Mouse (Mus musculus) gastrocnemius, adult 8-10 months (tissue): ENCODE data around the gene Dhps. TPM values are rescaled to one million over a fixed set of nuclear protein-coding genes. Genes with fewer than 3 reads are reported as not detected.
"Not testable (repeated sequence)": the region's sequence is repeated elsewhere in the genome, so short reads cannot be mapped to it uniquely, and the experiment has no call there.

Experiments used
- DNase-seq, 2 experiments: peaks; one replicate each; pipeline ENCODE4 v3.0.0; 2022; ENCODE audit warnings: low spot score in 2 of 2
- microRNA-seq: library from miRNA; unstranded; fragments of <30 nt; microRNA quantifications from one replicate; pipeline ENCODE4 v1.2.0, GENCODE M21; 2022
- total RNA-seq, 4 experiments: library from RNA; stranded (reverse); gene quantifications; 2 replicates each; pipeline ENCODE4 v1.2.4; 2022

Gene Dhps
- total RNA-seq, 4 experiments from 2014 or later = 34.1 to 38.9 (median 36.0) TPM

DNA sequence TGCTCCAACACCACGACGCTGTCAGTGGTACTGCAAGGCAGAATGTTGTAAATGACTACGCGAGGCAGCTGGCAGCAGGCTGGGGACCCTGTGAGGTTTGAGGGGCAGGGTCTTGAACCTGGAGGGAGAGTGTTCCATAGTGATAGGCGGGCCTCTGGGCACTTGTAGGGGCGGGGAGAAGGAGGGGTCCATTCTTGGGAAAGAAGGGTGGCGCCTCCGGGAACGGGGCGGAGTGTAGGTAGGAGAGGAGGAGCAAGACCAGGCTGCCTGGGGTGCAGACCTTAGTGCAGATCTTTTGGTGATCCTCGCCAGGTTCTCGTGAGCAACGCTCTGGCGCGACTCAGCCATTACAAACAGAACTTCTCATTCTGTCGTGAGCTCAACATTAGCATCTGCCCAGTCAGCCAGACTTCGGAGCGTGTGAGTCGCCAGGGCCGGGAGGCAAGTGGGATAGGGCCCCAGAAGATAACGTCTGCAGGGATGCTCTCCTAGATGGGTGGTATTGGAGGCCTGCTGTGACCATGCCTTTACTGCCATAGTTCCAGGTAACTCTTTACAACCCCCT lies 20.1 kb downstream of the Dhps start:
- no peak for DNase-seq

DNA sequence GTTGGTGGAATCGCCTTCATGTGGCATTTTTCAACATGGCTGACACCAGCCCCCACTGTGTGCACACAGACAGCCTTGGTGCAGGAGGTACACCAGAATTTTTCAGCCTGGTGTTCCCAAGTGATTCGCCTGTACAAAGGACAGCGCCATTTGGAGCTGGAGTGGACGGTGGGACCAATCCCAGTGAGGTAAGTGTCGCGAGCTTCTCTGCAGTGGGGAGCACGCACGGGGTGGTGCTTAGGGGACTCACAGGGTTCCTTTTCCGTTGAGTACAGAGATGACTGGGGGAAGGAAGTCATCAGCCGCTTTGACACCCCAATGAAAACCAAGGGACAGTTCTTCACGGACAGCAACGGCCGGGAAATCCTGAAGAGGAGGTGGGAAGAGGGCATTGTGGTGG lies 23.5 kb downstream of the Dhps start:
- no peak for DNase-seq

DNA sequence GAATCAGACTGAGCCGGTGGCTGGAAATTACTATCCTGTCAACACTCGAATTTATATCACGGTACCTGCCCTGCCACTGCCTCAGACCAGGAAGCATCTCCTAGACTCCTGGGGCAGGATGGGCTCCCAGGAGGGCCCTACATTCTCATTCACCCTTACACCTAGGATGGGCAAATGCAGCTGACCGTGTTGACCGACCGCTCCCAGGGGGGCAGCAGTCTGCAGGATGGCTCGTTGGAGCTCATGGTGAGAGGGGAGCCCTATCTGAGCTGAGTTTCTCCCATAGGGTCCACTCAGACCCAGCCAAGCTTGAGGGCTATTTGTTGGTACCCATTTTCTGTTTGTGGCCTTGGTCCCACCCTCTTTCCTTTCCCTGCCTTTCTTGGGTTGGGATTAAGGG lies 24.0 kb downstream of the Dhps start:
- no peak for DNase-seq

DNA sequence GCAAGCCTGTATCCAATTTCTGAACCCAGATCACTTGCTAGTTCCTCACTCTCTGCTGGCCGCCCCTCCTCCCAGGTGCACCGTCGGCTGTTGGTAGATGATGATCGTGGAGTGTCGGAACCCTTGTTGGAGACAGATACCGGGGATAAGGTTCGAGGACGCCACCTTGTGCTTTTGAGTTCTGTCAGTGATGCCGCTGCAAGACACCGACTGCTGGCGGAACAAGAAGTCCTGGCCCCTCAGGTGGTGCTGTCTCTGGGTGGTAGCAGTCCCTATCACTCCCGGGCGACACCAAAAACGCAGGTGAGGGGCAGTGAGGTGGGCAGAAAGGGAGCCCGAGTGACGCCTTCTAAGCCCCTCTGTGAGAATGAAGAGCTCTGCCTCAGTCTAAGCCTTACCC lies 24.6 kb downstream of the Dhps start:
- no peak for DNase-seq

DNA sequence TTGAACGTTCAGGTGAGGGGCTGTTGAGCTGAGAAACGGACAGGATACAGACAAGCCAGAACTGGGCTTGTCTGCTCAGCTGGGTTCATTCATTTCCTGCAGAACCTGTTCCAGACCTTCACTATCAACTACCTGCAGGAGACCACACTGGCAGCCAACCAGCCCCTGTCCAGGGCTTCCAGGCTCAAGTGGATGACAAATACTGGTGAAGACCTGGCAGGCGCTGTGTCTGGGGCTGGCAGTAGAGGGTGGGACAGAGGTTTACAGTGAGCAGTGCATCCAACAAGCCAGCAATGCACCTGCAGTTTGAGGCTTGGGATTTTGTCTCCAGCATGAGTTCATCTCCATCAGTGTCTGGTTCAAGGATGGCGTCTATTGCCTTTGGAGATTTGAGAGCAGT lies 25.3 kb downstream of the Dhps start:
- no peak for DNase-seq

DNA sequence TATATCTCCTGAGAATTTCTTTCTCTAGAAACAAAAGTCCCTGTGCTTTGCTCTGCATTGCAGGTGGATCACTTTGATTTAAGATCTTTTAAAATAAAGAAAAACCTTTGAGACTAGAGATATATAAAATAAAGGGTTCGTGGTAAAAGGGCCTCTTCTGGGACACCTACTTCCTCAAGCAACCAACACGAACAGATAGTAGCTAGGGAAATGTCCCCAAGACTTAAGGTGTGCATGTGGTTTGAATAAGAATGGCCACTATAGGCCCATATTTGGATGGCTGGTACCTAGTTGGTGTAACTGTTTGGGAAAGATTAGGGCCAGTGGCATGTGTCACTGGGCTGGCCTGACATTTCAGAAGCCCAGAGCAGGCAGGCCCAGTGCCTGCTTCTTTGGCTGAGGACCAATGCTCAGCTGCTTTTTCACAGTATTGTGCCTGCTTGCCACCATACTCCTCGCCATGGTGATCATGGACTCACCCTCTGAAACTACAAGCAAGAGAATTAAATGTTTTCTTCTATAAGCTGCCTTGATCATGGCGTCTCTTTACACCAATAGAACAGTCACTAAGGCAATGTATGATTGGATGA lies 28.6 kb downstream of the Dhps start:
- no peak for DNase-seq

DNA sequence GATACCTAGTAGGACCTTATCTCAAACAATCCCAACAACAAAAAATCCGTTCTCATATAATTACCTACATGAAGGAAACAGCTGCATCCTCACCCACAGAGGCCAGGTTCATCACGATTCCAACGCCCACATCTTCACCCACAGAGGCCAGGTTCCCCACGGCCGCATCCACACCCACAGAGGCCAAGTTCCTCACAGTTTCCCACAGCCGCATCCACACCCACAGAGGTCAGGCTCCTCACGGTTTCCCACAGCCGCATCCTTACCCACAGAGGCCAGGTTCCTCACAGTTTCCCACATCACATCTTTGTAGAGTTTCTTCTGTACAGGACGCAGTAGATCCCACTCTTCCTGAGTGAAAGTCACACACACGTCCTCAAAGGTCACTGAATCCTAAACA lies 41.7 kb downstream of the Dhps start:
- no peak for DNase-seq

DNA sequence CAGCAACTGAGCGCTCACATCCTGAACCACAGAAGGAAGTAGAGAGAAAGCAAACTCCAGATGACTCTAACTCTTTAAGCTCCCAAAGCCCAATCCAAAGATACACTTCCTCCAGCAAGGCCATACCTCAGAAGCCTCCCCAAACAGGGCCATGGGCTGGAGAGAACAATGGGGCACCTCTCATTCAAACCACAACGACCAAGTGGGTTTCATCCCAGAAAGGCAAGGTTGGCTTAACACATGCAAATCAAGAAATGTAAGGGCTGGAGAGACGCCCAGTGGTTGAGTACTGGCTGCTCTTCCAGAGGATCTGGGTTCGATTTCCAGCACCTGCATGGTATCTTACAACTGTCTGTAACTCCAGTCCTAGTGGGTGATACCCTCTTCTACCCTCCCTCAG lies 43.9 kb downstream of the Dhps start:
- no peak for DNase-seq

DNA sequence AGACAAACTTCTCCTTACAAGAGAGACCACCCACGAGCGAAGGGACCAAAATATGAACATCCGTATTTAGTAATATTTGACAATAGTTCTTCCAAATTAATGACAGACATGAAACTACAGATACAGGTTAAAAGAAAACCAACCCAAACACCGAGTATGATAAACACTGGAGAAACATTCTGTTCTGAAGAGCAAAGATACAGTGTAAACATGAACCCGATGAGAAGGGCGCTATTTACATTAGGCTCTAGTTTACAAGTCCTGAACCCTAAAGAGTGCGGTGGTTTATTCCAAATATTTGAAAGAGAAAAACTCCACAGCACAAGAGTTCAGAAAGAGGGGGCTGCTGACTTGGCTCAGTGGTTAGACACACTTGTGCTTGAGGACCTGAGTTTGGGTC lies 45.4 kb downstream of the Dhps start:
- no peak for DNase-seq

DNA sequence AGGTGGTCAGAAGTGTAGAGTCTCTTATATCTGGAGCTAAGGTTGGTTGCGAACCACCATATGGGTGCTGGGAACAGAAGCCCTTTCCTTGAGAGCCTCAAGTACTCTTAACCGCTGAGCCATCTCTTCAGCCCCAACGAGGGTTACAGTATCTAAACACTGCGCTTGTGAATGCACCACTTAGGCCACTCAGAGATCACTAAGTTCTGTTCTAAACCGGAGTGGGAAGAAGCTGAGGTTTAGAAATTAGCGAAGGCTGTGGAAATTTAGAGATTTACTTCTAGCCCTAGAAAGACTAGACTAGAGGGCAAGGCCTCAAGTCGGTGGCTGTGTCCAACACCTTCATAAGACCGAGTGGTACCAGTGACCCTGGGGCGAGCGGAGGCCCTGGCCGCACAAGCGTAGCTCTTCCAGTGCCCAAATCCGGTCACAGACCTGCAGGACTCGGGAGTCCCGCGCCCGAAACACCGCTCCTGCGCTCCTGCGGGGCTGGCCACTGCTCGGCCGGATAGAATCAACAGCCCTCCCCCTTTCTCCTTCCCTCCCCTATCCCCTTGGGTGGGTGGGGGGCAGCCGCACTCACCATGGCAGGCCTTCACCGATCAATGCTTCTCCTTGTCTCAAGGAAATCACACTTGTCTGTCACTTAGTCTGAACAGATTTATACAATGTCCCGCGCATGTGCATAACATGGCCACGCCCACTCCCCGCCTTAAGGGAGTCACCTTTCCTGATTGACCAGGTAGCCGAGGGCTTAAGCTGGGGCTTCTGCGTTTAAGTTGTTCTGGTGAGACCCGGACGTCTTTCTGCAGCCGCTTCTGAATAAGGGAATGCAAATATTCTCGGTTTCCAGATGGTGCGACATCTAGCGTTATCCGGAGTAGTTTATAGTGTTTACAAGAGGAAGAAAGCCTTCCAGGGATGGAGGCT lies 47.8 kb downstream of the Dhps start:
- DNase-seq = peak; percentile 47 to 59

DNA sequence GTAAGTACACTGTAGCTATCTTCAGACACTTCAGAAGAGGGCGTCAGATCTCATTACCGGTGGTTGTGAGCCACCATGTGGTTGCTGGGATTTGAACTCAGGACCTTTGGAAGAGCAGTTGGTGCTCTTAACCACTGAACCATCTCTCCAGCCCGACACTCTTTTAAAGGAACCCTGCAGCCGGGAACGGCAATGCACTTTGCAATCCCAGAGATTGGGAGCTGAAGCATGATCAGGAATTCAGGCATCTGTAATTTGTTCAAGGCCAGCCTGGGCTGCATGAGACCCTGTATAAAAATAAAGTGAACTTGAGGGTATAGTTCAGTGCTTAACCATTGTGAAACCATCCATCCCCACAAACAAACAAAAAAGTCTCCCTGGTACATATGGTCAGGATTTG lies 48.7 kb downstream of the Dhps start:
- DNase-seq = not testable (repeated sequence)

DNA sequence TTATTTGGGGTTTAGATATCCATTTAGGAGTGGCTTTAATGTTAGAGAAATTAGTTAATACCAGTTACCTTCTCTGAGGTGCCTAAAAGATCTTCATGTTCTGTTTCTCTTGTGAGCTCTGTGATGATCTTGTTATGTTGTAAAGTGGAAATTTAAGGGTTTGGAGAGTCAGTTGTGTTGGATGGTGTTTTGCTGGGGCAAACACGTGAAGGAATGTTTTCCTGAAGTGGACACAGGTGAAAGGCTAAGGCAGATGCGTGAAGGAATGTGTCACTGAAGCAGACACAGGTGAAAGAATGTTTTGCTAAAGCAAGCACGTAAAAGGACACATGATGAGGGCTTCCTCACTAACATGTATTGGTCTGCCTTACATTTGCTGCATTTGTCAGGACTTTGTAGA lies 51.4 kb downstream of the Dhps start, which contains the start of gene Zfp791:
Zfp791 (minus strand) TSS at position 101 of the 400 bp plus-strand sequence.
- no peak for DNase-seq

DNA sequence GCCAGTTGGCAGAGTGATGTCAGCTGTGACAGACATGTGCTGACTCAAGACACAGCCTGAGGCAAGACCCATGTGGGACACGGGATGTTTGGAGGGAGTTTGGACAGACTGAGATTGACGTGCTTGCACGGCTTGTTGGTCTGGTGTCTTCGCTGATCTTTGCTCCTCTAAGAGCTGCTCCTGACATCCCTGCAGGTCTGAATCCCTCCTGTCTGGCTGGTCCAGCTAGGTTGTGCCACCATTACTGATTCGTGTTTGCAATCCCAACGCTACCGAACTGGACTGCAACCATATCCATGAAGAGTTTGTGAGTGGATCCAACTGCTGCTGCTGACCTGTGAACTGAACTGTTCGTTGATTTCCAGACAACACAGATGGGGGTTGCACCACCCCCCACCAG lies 52.1 kb downstream of the Dhps start:
- DNase-seq = no peak

Small RNA genes within 50 kb of the gene (microRNA-seq; reads per million reads assigned to microRNA genes)
- gene Gm23388 (not detected), gene Mir7070 (not detected)

Other genes with a start within 250 kb of the Dhps start
- 10 to 100 TPM in 3 of 4 experiments, 1 to 10 TPM in 1; 7.8 to 12.9 (median 12.2) TPM for gene Dand5, start 248.9 kb upstream of the Dhps start, total RNA-seq
- 10 to 100 TPM; 18.6 to 23.2 (median 20.8) TPM for gene Gadd45gip1, start 240.2 kb upstream of the Dhps start, total RNA-seq
- 100 to 1,000 TPM; 168 to 185 (median 180) TPM for gene Rad23a, start 231.1 kb upstream of the Dhps start, total RNA-seq
- gene Calr, start 224.8 kb upstream of the Dhps start, total RNA-seq = 100 to 1,000 TPM; 148 to 197 (median 154) TPM
- gene Farsa, start 214.8 kb upstream of the Dhps start, total RNA-seq = 10 to 100 TPM; 19.2 to 28.8 (median 24.5) TPM
- gene Syce2, start 199.6 kb upstream of the Dhps start, total RNA-seq = 1 to 10 TPM in 2 of 4 experiments, under 1 TPM in 2; 0.82 to 2.5 (median 1.5) TPM
- gene Gcdh, start 177.8 kb upstream of the Dhps start, total RNA-seq = 10 to 100 TPM; 29.4 to 43.6 (median 36.2) TPM
- gene Klf1, start 169.8 kb upstream of the Dhps start, total RNA-seq = not detected
- gene Dnase2a, start 163.2 kb upstream of the Dhps start, total RNA-seq = 1 to 10 TPM; 3.7 to 8.0 (median 6.1) TPM
- gene Mast1, start 134.4 kb upstream of the Dhps start, total RNA-seq = under 1 TPM in 1 of 4 experiments, not detected in 3; 0.07 TPM
- gene Rtbdn, start 124.8 kb upstream of the Dhps start, total RNA-seq = not detected
- 1 to 10 TPM in 1 of 4 experiments, not detected in 3; 1.1 TPM for gene Gm49661, start 102.3 kb upstream of the Dhps start, total RNA-seq
- gene Prdx2, start 102.2 kb upstream of the Dhps start, total RNA-seq = 100 to 1,000 TPM; 173 to 193 (median 187) TPM
- gene Rnaseh2a, start 102.0 kb upstream of the Dhps start, total RNA-seq = 10 to 100 TPM; 20.4 to 26.5 (median 23.9) TPM
- 1 to 10 TPM; 5.9 to 9.6 (median 7.5) TPM for gene Junb, start 93.0 kb upstream of the Dhps start, total RNA-seq
- 1 to 10 TPM; 2.0 to 3.1 (median 2.6) TPM for gene Hook2, start 81.2 kb upstream of the Dhps start, total RNA-seq
- not detected for gene Best2, start 57.2 kb upstream of the Dhps start, total RNA-seq
- gene Asna1, start 46.5 kb upstream of the Dhps start, total RNA-seq = 10 to 100 TPM; 57.1 to 67.3 (median 58.8) TPM
- 10 to 100 TPM; 57.5 to 74.2 (median 66.1) TPM for gene Trir, start 44.9 kb upstream of the Dhps start, total RNA-seq
- gene Tnpo2, start 34.8 kb upstream of the Dhps start, total RNA-seq = 10 to 100 TPM; 28.3 to 38.4 (median 32.6) TPM
- gene Fbxw9, start 11.7 kb upstream of the Dhps start, total RNA-seq = 1 to 10 TPM; 1.4 to 2.5 (median 1.8) TPM
- gene Gm5741, start 3.8 kb upstream of the Dhps start, total RNA-seq = not detected
- gene Wdr83os, start 9.0 kb downstream of the Dhps start, total RNA-seq = 10 to 100 TPM; 40.7 to 49.9 (median 46.3) TPM
- gene Wdr83, start 9.5 kb downstream of the Dhps start, total RNA-seq = 10 to 100 TPM; 15.4 to 20.4 (median 16.0) TPM
- gene Man2b1, start 11.5 kb downstream of the Dhps start, total RNA-seq = 1 to 10 TPM; 6.4 to 9.8 (median 8.1) TPM
- 1 to 10 TPM in 2 of 4 experiments, under 1 TPM in 2; 0.51 to 1.4 (median 0.90) TPM for gene Zfp791, start 51.3 kb downstream of the Dhps start, total RNA-seq
- not detected for gene Cks1brt, start 80.2 kb downstream of the Dhps start, total RNA-seq
- not detected for gene Olfr371, start 154.2 kb downstream of the Dhps start, total RNA-seq
- gene Orc6, start 227.9 kb downstream of the Dhps start, total RNA-seq = 1 to 10 TPM; 3.0 to 4.0 (median 3.2) TPM
- 10 to 100 TPM; 54.5 to 57.3 (median 55.8) TPM for gene Vps35, start 228.0 kb downstream of the Dhps start, total RNA-seq